Mouse (Mus musculus): Measurements from ENCODE around the gene Mfsd12.

GRCm38 (mm10) chr10:81393456-81394063, 36.3 kb downstream of the Mfsd12 start:
- TF ChIP-seq CTCF (IDR thresholded peaks at IDR 0.05; ENCODE audit: control insufficient read depth, insufficient read depth, low read length): no peak
- TF ChIP-seq POLR2A (IDR thresholded peaks at IDR 0.05; ENCODE audit: borderline replicate concordance, control insufficient read depth, low read depth, low read length): no peak

Data from bone marrow, adult 2 months (tissue).